Mouse (Mus musculus) bone marrow macrophage, adult 2 months (primary cell): Measurements from ENCODE around the gene Igf2r. TPM values are rescaled to one million over a fixed set of nuclear protein-coding genes. Genes with fewer than 3 reads are reported as not detected.
A peak's percentile ranks its signal among the peaks of the same experiment; 100 is the strongest.

Experiments
- H3K27ac ChIP-seq: 2 replicates; pipeline ENCODE4 v1.5.1; 2012; ENCODE audit warnings: low read depth, low read length; ENCODE audit not compliant: insufficient read depth
- H3K4me1 ChIP-seq: 2 replicates; pipeline ENCODE4 v1.6.1; 2012; ENCODE audit warnings: low read length; ENCODE audit not compliant: control insufficient read depth, insufficient read depth
- H3K4me3 ChIP-seq: 2 replicates; pipeline ENCODE4 v1.5.1; 2012; ENCODE audit warnings: mild to moderate bottlenecking, low read length, moderate library complexity; ENCODE audit not compliant: insufficient read depth
- CTCF ChIP-seq: IDR thresholded peaks from 2 replicates; pipeline ENCODE4 v1.5.1; 2012; ENCODE audit warnings: low read depth, mild to moderate bottlenecking, low read length, moderate library complexity
- POLR2A ChIP-seq: IDR thresholded peaks from 2 replicates; pipeline ENCODE4 v1.6.1; 2012; ENCODE audit warnings: mild to moderate bottlenecking, low read depth, low read length, borderline replicate concordance
- polyA plus RNA-seq: library from polyadenylated mRNA; stranded (reverse); fragments of >200 nt; gene quantifications from 2 replicates; pipeline ENCODE4 v1.2.4, GENCODE M21; 2012; ENCODE audit not compliant: missing spikeins, insufficient read depth, insufficient read length

The Igf2r gene
- polyA plus RNA-seq, 1 experiment: 36.5 TPM

DNA sequence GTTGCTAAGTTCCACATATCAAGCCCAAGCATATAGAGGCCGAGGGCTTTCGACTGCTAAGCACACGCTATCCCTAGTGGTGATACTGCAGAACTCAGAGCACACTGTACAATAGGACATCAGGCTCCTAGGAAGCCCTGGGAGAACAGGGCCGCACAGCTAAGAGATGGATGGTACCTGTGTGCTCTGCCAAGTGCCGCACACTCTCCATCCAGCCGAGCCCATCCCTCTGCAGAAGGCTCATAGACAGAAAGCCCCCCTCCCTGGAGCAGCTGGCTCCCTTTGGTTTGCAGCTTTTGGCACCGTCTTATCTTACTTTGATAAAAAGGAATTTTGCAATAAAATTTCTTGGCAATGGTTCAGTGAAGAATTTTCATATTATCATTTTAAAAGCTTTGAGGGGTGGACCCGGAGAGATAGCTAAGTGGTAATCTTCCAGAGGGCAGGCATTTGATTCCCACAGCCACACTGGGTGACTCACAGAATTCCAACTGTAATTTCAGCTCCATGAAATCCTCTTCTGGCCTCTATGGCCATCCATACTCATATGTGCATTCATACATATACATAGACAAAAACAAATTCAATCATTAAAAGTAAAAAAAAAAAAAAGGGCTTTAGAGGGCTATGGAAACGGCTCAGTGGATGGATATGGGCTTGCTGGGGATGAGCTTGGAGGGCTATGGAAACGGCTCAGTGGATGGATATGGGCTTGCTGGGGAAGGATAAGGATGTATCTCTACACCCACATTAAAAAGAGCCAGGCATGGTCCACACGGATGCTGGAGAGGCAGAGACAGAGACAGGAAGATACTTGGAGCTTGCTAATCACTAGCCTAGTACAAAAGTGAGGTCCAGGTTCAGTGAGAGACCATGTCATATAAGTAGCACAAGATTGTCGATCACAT, 30.2 kb upstream of the Igf2r start:
- peaks cover 2% of the 10 kb centered on the region; the same call in 1 of the 2 replicates for H3K4me1 ChIP-seq
- H3K27ac ChIP-seq: no peak overlapping the region
- no peak overlapping the region for H3K4me3 ChIP-seq
- TF ChIP-seq POLR2A: no peak
- no peak for TF ChIP-seq CTCF

DNA sequence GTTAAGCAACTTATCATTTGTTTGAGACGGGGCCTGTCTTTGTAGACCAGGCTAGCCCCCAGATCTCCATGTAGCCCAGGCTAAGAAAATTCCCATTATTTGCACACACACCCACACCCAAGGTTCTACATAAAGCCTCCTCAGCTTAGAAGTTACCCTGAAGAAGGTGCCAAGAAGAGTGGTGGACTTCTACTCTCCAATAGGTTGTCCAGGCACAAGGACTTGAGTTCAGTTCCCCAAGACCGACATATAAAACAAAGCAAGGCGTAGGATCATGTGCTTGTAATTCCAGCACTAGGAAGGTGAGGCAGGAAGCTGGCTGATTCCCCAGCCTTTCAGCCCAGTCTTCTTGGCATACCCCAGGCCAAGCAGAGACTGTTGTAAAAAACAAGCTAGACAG, 29.1 kb upstream of the Igf2r start:
- TF ChIP-seq CTCF (no peak), POLR2A (no peak)
- no peak overlapping the region for H3K27ac ChIP-seq
- H3K4me3 ChIP-seq: no peak overlapping the region
- H3K4me1 ChIP-seq: peaks cover 11% of the 10 kb centered on the region

DNA sequence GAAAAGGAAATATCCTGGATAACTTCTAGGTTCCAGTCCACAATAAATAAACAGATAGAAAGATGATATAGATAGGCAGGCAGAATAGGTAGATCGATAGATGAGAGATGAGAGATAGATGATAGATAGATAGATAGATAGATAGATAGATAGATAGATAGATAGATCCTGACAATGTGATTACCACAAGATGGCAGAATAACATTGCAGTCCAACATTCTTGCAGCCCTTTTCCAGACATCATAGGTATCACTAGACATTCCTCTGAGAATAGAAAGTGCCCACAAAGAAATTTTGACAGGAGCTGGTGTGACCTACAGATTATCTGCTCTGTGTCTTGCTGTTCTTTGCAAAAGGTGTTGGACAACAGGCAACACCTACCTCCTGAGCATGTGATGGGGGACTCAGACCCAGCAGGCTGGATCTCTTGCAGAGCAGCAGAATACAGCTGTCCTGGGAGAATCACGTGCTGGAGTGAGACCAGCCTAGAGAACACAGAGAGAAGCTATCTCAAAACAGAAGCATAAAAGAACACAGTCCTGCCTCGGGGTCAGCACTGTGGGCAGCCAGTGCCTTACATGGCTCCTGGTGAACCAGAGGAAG, 28.1 kb upstream of the Igf2r start:
- H3K27ac ChIP-seq: no peak overlapping the region
- no peak overlapping the region for H3K4me3 ChIP-seq
- TF ChIP-seq POLR2A: no peak
- no peak for TF ChIP-seq CTCF
- H3K4me1 ChIP-seq: peaks cover 21% of the 10 kb centered on the region

DNA sequence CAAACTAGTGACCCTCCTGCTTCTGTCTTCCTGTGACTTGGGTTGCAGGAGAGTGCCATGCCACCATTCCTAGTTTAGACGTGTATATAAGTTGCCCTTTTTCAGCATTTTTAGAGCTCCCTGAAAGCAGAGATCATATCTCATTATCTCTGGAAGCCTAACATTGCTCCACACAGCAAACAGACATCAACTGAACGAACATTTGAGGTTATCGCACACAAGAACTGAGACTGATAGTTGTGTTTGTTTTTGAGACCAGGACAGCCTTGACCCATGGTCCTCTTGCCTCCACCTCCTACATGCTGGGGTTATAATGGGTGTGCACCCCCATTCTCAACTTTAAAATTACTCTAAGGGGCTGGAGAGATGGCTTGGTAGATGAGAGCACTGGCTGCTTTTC, 27.2 kb upstream of the Igf2r start:
- Histone ChIP-seq H3K4me3 (no peak overlapping the region), H3K27ac (no peak overlapping the region), H3K4me1 (peaks cover 28% of the 10 kb centered on the region)
- TF ChIP-seq POLR2A (no peak), CTCF (no peak)

DNA sequence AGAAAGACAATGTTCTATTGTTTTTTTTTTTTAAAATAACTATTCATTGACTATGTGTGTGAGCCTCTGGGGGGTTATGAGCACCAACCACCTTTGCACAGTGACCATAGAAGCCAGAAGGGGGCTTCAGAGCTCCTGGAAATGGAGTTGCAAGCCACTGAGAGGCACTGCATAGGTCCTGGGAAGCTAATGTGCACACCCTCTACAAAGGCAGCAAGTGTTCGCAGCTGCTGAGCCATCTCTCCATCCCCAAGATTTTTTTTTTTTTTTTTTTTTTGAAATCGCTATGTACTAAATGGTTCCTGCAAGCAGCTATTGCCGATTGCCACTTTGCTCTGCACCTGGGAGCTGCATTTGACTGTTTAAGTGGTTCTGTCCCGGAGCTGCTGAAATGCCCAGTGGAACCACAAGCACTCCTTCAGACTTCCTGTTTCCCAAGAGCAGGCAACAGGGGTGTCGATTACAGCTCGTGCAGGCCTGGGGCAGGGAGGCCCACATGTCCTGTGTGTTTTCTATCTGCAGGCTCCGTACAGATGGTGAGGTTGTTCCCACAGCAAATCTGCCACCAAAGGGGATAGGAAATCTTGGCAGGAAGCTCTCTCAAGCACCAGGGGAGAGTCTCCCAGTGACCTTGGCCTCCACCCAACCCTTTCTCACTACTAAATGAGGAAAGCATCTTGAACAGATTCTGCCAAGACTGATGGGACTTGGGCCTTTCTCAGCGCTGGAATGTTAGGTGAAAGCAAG, 24.4 kb upstream of the Igf2r start:
- no peak overlapping the region for H3K4me3 ChIP-seq
- TF ChIP-seq POLR2A (no peak), CTCF (no peak)
- peaks cover 48% of the 10 kb centered on the region for H3K4me1 ChIP-seq
- H3K27ac ChIP-seq: peak overlapping the region; percentile 32

DNA sequence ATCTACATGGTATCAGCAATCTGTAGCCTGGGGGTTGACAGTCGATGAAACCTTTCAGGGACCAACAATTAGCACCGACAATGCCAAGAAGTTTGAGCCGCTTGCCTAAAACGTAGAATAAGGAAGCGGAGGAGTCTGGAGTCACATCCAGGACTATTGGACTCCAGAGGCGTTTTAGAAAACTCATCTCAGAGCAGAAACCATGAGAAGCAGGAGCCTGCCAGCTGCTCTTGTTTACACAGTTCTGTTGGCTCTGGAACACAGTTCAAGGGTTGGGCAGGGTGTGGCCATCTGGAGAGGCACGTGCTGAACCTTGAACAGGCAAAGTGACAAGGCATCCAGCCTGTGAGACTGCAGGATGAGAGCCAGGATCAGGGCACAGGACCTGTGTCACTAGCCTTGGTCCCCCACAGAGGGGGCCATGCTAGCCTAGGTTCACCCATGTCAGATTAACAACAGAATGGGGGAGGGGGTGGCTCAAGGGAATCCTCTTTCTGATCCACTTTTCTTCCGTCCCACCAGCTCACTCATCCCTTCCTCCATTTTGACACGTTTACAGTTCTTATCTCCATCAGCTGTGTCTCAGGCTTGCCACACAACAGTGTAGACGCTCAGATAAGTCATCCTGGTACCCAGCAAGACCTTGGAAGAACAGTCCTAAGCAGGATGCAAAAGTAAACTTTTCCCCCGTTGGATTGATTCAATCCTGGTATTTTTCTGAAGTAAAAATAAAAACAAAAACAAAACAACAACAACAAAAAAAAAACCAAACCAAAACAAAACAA, 23.1 kb upstream of the Igf2r start:
- no peak overlapping the region for H3K27ac ChIP-seq
- peaks cover 48% of the 10 kb centered on the region for H3K4me1 ChIP-seq
- no peak overlapping the region for H3K4me3 ChIP-seq
- TF ChIP-seq CTCF (no peak), POLR2A (no peak)

DNA sequence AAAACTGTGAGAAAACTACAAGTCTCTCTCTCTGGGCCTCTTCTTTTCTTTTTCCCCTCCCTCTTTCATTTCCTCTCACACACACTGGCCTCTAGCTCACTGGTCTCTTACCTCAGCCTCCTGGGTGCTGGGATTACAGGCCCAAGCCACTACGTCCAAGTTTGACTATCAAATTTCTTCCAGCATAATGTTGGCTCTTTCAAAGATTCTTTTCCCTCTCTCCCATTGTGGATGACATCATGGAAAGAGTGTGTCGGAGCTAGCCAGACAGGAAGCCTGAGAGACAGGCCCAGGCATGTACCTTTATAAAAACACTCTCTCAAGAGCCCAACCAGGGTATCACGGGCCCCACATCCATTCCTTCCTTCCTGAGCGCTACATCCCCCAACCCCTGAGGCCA, 22.0 kb upstream of the Igf2r start:
- H3K4me3 ChIP-seq: no peak overlapping the region
- TF ChIP-seq POLR2A (no peak), CTCF (no peak)
- peak overlapping the region; percentile 89 for H3K27ac ChIP-seq
- H3K4me1 ChIP-seq: peaks cover 48% of the 10 kb centered on the region

DNA sequence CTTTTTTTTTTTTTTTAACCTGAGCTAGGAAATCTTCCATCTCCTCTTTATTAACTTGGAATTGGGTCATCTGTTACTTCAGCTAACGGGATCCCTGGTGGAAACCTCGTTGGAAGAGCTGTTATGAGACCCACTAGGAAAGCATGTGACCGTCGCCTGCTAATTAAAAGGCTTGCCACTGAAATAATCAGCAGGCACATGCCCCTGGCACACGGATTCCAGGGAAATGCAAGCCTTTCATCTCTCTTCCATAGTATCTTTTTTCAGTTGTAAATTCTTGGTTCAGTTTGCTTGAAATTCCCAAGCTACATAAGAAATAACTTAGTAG, 21.6 kb upstream of the Igf2r start:
- peak overlapping the region; percentile 89 for H3K27ac ChIP-seq
- no peak for TF ChIP-seq CTCF
- no peak for TF ChIP-seq POLR2A
- peaks cover 48% of the 10 kb centered on the region for H3K4me1 ChIP-seq
- no peak overlapping the region for H3K4me3 ChIP-seq

DNA sequence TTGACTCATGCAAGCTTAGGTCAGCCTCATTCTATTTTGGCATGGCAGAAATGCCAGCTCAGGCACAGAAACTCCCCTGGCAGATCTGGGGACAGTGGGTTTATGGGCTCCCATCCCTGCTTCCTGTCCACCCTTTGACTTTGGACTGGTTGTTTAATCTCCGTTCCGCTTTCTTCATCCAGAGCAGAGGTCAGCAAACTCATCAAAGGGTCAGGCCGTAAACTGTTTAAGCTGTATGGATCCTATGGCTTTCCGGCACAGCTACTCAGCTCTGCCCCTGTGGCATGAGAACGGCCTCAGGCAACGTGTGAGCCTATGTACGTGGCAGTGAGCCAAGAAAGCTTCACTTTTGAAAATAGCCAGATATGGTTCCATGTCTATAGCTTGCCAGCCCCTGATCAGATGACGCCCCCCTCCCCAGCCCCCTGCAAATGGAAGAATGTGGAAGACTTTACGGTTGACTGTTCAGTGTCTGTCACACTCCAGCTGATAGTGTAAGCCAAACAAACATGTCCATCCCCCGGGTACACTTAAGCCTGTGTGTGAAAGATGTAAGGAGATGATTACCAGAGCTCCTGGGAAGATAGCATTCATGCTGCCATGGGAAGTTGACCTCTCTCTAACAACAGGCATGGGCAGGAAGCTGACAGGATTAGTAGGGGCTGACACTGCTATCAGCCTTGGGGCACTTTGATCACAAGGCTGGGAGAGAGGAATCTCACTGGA, 21.1 kb upstream of the Igf2r start:
- peak overlapping the region; percentile 89 for H3K27ac ChIP-seq

More for the DNA sequence above, 21.1 kb upstream of the Igf2r start:
- TF ChIP-seq CTCF (no peak), POLR2A (no peak)
- peaks cover 48% of the 10 kb centered on the region for H3K4me1 ChIP-seq
- H3K4me3 ChIP-seq: no peak overlapping the region
